Mouse (Mus musculus) right cerebral cortex, postnatal 10 days (tissue): ENCODE measurements around the gene Atoh8.

Source experiments
- DNase-seq, 2 experiments: peaks; one replicate each; pipeline ENCODE4 v3.0.0; 2021; ENCODE audit warnings: low spot score in 2 of 2

The Atoh8 gene

DNA sequence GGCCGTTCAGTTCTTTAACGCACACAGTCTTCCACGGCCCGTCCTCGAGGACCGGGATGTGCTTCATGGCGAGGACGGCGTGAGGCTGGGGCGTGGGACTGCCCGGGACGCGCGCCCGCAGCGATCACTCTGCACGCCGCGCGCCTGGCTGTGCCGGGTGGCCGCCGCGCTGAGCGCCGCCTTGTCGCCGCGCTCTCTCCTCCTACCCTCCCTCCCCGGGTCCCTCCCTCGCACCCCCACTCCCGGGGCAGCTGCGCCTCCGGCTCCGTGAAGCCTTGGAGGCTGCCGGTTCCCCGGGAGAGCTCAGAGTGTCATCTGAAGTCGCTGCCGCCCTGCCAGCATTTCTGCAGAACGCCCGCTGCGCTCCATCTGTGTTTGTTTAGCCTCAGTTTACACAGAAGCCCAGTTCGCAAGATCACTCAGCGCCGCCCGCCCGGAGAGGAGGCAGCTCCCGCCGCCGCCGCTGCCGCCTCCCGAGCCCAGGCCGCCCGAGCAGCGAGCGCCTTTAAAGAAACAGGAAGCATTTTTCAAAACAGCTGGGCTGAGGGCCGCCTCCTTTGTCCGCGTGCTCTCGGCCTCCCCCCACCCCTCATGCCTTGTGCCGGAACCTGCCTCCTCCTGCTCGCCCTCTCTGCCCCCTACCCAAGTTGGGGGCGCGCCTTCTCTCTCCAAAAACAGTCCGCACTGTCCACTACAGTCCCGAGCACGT is at the start of gene Atoh8:
TSS of gene Atoh8 (minus strand) at position 480 of the 709 bp plus-strand sequence.
- peak in 1 of 2 experiments; percentile 46 for DNase-seq

DNA sequence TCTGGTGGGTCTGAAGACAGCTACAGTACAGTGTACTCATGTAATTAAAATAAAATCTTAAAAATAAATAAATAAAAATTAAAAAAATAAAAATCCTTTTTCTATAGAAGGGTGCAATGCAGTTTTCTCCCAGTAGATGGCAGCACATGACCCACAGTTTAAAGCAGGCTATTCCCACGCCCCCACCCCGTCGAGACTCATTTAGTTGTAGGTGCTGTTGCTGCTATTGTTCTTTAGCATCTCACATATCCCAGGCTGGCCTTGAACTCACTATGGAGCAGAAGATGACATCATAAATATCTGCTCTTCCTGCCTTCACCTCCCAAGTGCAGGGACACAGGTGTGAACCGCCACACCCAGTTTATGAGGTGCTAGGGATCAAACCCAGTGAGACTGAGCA is 48.5 kb upstream of the Atoh8 start:
- no peak for DNase-seq

DNA sequence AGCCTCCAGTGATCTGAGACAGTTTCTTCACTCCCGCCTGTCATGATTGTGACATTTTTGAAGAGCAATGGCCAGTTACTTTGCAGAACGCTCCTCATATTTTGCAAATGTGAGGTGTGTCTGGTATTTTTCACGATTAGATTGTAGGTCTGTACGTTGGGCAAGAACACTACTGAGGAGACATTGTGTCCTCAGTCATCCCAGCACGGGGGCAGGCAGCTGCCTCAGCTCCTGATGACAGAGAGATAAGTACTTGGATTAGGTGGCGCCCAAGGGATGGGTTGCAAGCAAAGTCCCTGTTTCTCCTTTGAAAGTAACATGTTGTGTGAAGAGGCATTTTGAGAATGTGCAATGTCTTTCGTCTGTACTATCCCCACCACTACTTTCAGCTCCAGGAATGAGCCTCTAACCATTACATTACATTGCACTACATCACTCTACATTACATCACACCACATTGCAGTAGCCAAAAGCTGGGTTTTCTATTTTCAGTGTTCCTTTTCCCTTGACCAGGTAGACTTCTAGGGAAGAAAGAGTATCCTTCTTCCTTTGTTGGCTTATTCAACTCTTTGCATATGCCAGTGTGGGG is 45.1 kb upstream of the Atoh8 start:
- no peak for DNase-seq

DNA sequence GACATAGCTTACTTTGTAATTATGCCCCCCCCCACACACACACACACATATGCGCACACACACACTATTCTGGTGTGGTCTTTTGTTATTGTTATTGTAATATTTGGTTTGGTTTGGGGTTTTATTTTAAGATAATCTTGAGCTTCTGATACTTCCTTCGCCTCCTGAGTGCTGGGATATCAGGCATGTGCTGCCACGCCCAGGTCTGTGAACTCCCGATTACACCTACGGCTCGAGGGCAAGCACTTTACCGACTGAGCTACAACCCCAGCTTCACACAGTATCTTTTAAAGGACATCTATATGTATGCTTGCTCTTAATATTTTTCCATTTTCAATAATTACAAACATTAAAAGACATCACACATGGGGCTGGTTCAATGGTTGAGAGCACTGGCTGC is 44.1 kb upstream of the Atoh8 start:
- DNase-seq = no peak

DNA sequence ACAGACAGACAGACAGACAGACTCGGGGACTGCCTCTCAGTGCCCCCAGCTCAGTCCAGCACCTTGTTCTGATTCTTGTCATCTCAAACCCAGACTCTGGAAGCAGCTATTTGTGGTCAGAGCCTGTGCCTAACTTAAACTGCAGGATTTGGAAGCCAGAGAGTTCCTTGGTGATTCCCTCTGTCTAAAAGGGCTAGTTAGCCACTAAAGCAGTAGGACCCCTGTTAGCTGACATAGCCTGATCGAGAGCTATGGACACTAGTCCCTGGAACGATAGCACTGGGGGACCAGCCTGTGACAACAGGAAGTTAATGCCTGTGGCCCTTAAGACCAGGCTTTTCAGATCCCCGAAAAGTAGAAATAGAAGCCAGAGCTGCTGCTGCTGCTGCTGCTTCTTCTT is 43.5 kb upstream of the Atoh8 start:
- no peak for DNase-seq

DNA sequence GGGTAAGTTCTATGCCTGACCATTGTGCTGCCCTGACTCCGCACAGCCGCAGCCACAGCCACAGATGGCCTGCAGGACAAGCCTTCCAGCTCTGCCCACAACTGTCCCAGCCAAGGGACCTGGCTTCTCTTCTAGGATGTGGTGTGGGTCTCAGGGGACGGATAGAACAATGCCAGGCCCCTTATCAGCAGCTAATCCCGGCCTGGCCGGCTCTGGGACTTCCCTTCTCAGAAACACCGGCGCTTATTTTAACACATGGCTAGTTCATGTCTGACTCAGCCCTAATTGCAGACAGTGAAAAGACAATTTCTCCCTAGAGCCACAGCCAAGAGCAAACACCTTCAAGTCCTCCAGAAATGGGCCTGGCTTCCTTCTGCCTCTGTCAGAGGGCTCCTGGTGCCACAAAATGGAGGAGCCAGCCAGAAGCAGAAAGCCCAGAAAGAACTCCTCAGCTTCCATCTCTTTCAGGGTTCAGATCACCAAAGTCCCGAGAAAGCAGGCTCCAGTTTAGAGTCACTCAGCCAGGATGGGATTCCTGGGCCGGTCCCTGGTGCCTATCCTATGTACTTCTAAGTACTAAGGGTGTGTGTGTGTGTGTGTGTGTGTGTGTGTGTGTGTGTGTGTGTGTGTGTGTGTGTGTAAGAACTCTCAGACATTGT is 42.3 kb upstream of the Atoh8 start:
- no peak for DNase-seq

DNA sequence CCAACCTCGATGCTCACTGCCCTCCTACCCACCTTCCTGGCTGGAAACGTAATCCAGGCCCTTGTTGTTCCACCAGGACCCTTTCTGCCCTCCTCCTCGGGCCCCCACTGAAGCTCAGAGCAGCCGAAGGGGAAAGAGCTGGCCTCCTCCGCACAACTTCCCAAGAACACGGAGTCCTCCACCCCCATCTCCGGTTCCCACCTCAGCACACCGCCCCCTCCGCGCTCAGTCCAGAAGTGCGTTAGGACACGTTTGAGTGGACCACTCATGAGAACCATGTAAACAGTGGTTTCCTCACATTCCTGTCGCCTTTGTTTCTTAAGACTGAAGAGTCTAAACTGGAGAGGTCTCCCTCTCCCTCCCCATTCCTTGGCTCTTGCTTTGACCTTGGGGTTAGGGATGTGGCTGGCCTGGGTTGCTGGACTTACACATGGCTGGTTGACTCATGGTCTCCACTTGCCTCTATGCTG is 41.6 kb upstream of the Atoh8 start:
- DNase-seq = no peak

DNA sequence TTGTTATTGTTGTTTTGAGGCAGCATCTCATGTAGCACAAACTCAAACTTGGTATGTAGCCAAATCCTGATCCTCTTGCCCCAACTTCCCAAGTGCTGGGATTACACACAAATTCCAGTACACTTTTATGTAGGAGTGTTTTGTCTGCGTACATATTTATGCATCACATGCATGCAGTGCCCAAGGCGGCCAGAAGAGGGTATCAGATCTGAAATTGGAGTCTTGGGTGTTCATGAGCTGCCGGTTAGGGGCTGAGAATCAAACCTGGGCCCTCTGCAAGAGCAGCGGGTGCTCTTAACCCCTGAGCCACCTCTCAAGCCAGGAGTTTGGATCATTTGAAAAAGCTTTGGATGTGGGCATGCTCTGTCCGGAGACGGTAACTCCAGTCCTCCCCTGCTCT is 40.8 kb upstream of the Atoh8 start:
- DNase-seq = no peak

DNA sequence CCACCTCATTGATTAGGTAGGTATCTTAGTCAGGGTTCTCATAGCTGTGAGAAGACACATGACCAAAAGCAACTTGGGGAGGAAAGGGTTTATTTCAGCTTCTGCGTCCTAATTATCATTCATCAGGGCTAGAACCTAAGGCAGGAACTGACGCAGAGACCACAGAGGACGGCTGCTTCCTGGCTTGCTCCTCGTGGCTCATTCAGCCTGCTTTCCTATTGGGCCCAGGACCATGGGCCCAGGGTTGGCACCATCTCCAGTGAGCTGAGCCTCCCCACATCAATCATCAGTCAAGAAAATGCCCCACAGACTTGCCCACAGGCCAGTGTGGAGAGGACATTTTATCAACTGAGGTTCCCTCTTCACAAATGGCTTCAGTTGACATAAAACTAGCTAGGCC is 40.1 kb upstream of the Atoh8 start:
- no peak for DNase-seq

DNA sequence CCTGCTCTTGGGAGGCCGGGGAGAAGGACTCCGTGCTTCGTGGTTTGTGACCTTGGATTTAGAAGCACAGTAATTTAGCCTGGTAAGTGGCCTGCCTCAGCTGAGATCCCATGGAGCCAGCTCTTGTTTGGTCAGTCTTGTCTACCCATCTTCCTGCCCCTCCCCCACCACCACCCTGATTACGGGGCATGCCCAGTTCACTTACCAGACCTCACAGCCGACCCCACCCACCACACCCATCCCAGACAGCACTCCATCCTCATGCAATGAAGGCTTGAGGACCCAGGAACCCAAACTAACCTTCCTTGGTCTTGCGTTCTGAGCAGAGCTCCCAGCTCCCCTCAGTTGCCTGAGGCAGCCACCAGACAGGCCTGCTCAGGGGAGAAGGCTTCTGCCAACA is 37.8 kb upstream of the Atoh8 start:
- no peak for DNase-seq

DNA sequence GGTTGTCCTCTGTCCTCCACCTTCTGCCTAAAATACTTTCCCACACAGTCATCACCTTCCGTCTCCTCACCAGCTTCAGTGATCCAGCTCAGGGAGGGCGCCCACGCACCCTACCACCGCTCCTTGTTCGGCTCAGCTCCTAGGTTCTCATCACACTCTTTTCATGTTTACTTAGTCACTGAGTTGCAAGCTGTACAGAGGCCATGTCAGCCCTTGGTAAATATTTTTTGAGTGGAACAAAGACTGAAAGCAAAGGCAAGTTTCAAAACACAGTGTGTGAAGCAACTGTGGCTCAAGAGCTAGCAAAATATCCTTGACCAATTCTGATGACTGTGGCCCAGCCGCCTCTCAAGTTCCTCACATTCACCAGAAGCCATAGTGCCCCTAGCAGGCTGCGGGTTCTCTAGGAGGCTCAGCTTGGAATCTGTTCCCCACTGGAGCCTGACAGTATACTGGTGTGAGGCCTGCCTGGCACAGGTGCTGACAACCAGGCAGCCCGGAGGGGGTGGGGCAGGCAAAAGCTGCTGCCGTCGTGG is 36.9 kb upstream of the Atoh8 start:
- no peak for DNase-seq

DNA sequence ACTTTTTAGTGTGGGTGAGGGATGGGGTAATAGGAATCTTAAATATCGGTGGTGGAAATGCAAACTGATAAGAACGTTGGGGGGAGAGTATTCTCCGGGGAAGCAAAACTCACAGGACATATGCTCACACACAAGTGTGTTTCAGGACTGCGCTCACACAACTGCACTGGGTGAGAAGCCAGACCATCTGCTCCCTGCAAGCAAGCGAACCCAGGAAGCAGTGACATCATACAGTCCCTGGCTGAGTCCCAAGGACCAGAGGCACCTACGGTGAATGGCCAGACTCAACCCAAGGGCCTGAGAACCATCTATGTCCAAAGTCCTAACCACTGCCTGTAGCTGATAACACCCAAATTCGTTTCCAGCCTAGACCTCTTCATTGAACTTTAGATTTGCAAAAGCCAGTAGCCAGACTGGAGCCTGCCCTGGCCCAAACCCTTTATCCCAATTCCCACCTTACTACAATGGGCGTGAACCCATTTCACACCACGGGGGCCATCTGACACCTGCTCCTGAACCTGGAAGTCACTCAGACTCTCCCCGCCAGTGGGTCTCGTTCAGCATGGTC is 35.7 kb upstream of the Atoh8 start:
- DNase-seq = peak; percentile 78 to 82

DNA sequence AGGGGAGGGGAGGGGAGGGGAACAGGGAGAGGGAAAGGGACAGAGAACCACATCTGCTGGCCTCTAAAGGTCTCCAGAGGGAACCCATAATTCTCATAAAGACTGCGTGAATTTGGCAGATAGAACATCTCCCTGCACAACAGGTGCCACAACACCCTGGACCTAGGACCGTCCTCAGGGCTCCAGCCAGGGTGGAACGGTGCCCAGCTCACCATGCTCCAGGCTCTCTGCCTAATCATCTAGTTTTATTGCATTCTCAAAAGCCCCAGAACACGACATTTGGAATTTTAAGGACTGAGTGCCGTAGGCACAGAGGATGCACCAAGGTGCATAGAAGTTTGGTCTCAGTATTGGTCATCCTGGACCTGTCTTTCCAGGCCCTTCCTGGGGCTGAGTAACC is 34.9 kb upstream of the Atoh8 start:
- no peak for DNase-seq

DNA sequence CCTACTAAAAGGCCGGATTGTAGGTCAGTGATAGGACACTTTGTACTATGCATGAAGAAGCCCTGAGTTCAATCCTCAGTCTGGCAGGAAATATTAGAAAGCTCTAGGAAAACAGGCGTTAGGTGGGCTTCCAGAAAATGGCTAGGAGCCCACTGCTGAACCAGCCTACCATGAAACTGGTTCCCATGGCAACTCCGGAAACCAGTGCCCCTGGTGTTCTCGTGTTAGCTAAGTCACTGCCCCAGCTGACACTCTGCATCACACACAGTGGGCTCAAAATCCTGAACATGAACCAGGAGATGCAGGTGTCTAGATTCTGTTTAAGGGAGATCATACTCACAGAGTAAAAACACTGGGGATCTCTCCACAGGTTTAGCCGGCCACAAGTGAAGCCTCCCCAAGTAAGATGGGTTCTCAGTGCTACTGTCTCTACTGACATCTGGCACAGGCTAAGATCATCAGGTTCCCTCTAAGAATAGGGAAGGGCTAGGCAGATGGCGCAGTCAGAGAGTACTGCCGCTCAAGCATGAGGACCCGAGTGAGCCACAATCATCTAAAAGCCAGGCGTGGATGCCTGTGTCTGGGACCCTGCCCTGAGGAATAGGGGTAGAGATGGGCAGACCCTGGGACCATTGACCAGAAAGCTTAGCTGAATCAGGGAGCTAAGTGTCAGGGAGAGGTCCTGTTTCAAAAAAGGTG is 32.9 kb upstream of the Atoh8 start:
- DNase-seq = no peak

DNA sequence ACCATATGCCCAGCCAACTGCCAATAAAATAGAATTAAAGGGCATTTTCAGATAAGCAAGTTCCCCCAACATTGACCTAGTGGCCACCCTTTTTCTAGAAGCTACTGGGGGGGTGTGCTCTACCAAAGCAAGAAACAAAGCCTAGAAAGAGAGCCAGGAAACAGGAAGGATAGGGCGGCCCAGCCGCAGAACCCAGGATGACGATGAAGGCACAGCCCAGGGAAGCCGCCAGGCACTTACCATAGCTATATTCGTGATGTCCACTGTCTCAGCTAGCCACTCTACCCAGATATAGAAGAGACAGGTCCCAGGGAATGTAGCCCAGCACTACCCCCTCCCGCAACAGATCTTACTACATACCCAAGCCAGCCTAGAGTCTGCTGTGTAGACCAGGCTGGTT is 30.3 kb upstream of the Atoh8 start:
- DNase-seq = no peak

DNA sequence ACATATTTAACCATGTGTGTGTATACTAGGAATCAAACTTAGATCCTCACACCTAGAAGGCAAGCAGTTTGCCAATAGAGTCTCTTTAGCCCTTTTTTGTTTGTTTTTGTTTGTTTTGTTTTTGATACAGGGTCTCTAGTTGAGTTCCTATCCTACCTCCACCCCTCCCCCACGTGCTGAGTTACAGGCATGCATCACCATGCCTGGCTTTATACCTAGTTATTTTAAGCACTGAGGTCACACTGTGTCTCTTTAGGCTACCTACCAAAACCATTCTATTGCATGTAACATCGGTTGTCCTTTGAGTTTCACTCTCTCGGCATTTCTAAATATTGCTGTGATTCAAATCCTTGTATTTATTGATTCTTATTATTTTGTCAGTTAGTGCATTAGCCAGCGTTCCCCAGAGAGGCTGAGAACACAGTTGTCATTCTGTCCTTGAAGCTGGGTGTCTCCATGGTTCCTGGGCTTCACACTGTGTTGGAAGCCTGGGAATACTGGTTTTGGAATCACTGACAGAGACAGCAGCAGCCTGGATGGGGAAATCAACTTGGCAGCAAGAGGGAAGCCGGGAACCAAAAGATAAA is 28.4 kb upstream of the Atoh8 start:
- DNase-seq = no peak

DNA sequence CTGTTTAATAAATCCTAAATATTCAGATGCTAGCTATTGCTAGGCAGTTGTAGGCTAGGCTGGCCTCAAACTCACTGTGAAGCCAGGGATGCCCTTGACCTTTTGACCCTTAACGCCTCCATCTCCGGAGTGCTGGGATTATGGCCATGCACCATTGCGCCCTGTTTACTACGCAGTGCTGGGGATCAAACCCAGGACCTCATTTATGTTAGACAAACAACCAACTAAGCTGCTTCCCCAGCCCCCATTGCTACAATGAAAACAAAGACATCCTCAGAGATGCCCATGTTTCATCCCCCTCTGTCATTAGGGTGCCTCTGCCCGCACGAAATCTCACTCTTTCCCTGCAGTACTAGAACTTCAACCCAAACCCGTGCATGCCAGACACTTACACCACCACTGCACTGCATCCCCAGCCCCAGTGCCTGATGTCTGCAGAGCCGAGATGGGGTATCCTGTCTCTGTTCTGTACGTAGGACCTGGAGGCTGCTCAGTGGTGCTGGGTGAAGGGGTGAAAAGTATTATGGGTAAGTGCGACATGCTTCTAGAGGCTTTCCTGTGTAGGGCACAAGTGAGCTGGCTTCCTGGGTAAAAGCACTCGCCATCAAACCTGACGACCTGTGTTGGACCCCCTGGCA is 26.4 kb upstream of the Atoh8 start:
- no peak for DNase-seq

DNA sequence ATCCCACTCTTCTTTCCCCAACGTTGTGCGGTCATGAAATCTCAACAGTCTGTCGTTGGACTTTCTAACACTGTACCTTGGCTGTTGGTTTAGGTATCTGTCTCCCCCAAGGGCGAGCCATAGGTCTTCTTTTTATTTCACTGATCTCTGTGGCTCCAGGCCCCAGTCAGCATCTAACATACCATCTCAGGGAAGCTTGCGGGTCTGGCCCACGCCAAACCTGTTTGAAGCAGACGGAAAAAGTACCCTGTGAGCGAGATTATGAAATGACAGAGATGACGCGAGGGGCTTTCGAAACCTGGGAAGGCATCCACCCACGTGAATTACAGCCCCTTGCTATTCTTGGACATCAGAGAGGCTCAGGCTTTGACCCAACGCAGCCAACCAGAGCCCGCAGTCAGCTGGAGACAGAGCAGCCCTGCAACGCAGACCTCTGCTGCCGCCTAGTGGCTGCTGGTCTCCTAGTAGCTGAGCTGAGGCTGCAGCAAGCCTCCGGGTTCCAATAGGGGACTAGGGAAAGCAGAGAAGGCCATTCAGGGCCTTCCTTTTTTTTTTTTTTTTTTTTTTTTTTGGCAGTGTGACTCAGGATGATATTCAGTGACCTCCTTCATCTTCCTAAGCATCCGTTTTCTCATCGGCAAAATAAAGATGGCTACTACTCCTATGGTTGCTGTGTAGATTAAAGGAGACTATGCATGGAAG is 25.8 kb upstream of the Atoh8 start:
- peak; percentile 88 to 93 for DNase-seq

DNA sequence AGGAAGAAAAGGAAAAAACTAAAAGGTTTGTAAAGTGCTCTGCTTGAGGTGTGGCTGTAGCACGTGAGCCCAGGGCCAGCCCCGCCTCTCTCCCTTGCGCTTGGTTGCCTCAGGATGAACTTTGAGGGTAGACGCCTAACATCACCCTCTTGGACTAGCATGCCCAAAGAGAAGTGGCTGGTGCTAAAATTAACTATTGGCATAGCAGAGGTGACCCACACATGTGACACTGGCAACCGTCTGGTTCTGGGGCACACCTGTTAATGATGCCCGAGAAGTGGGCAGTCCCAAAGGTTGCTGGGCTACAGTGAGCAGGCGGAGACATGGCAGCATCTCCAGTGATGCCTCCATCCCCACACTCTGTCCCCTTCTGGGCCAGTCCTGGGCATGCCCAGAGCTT is 24.1 kb upstream of the Atoh8 start:
- no peak for DNase-seq

DNA sequence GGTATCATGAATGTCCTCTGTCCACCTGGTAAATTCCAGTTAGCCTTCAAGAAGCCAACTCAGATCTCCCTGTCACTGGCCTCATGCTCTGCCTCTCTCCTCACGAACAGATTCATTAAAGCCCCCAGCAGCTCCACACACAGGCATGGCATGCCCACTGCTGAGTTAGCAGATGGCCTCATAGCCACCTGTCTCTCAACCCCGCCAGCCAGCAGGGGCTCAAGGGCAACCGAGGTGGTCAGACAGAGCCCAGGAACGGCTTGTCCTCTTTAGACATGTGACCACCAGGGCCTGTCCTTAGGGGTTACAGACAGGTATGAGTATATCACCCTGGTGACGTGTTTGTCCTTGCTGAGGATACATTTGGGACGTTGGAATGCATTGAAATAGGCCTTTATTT is 19.9 kb upstream of the Atoh8 start:
- no peak for DNase-seq
